Mouse (Mus musculus): ENCODE data around the gene Tfip11.

The Tfip11 gene

GRCm38 (mm10) chr5:112360077-112360476 is 33.9 kb downstream of the Tfip11 start:
- DNase-seq (ENCODE audit: low spot score) = no peak

DNA sequence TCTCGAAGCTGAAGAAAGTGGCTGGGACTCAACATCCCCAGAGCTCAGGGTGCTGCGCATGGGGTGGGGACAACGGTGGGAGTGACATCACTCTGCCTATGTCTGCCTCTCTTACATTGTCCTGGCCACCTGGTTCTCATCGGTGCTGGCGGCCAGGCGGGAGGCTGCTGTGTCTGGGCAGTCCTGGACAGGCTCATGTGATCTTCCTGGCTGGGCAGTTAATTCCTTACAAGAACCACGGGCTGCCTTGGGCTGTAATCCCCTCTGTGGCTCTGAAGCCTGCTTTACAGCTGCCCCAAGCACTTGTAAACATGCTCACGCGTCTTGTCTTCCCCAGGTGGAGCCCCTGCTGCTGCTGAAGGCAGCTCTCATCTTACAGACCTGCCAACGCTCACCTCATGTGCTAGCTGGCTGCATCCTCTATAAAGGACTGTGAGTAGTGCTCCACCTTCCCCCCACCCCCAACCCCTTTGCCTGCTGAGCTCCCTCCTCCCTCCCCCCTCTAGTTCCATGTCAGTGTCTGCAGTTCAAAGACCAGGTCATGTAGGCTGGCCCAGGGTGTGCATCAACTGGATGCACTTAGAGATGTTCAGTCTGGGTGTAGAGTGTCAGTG is 38.1 kb downstream of the Tfip11 start:
- DNase-seq (ENCODE audit: low spot score) = no peak

GRCm38 (mm10) chr5:112366879-112367278 is 40.7 kb downstream of the Tfip11 start:
- no peak for DNase-seq (ENCODE audit: low spot score)

DNA sequence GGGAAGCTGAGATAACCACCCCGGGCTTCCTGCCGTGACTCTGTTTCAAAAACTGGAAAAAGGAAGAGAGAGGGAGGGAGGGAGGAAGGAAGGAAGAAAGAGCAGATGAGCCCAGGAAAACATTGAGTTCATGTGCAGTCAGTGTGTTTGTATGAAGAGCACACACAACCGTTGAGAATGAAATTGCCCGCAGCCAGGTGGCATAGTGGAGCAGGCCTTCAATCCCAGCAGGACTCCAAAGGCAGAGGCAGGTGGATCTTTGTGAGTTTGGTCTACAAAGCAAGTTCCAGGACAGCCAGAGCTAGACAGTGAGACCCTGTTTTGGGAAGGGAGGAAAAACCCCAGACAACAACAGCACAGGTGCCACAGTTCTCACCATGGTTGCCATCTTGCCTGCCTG is 41.2 kb downstream of the Tfip11 start:
- no peak for DNase-seq (ENCODE audit: low spot score)

DNA sequence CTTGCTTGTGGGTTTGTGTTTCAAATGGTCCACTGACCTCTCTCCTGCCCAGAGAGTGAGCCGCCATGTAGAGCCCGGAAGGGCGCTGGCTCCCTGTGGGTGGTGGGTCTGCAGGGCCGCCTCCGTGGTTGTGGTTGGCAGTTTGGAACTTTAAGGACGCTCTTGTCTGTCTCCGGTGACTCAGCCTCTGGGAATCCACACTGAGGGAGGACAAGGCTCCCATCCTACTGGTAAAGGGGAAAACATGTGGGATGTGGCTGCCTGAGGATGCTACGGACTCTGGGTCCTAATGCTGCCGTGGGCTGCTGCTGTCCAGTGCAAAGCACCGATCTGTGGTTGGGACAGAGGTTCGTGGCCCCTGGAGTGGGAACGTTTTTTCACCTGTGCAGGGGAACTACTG is 41.8 kb downstream of the Tfip11 start:
- DNase-seq (ENCODE audit: low spot score) = no peak

DNA sequence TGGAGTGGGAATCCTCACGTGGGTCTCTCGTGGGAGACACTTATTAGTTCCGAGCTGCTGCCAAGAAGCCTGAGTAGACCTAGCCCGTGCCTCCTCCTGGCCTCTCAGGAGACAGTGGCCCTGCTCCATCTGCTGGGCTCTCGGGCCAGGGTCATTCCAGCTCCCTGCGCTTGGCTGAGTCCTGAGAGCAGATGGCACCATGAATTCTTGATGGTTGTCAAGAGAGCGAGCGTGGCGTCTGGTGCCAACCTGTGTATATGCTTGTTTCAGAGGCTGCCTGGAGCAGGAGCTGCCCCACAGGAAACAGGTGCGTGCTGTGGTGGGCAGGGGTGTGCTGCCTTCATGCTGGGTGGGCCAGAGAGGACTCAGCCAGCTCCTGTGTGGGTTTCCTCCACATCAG is 42.5 kb downstream of the Tfip11 start:
- no peak for DNase-seq (ENCODE audit: low spot score)

GRCm38 (mm10) chr5:112369326-112369725 is 43.2 kb downstream of the Tfip11 start:
- no peak for DNase-seq (ENCODE audit: low spot score)

DNA sequence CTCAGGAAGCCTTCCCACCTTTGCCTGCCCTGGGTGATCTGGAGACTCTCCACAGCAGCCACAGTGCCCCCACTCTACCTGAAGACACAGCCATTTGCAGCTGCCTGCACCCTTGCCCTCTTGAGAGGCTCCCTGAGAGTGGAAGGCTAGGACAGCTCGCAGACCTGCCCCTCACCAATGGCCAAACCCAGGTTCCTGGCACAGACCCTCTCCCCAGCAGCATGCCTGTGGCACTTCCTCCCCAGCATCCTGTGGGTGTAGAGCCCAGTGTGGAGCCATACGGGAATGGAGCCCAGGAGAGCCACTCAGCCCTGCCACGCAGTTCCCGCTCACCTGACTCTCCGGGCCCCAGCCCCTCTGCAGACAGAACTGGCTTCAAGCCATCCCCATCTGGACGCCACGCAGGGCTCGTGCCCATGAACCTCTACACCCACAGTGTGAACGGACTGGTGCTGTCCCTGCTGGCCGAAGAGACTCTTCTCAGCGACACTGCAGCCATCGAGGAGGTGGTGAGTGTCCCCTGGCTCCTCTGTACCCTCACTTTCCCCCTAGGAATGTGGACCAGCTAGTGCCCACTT is 44.2 kb downstream of the Tfip11 start:
- DNase-seq (ENCODE audit: low spot score) = no peak

- no peak for DNase-seq (ENCODE audit: low spot score)
Measured at GRCm38 (mm10) chr5:112371933-112372332, 45.8 kb downstream of the Tfip11 start.

GRCm38 (mm10) chr5:112376111-112376510 is 50.0 kb downstream of the Tfip11 start:
- no peak for DNase-seq (ENCODE audit: low spot score)

GRCm38 (mm10) chr5:112377380-112377779 is 51.2 kb downstream of the Tfip11 start:
- no peak for DNase-seq (ENCODE audit: low spot score)

GRCm38 (mm10) chr5:112378716-112379115 is 52.6 kb downstream of the Tfip11 start:
- no peak for DNase-seq (ENCODE audit: low spot score)

- DNase-seq (ENCODE audit: low spot score) = no peak
Measured at GRCm38 (mm10) chr5:112381154-112381553, 55.0 kb downstream of the Tfip11 start.

DNA sequence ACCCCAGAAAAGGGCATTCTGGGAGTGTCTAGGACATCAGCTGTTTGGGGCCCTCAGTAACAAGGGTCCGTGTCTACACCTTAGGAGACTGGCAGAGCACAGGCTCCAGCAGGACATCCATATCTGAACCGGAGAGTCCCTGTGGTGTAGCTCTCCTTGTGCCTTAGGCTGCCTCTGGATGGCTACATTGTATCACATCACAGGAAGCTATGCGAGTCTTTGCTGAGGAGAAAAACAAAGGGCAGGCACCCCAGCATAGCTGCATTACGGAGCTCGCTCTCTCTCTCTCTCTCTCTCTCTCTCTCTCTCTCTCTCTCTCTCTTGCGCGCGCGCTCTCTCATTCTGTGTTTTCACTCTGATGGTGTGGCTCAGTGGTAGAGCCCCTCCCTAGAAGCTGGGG is 55.9 kb downstream of the Tfip11 start:
- no peak for DNase-seq (ENCODE audit: low spot score)

- no peak for DNase-seq (ENCODE audit: low spot score)
Measured at GRCm38 (mm10) chr5:112382641-112383330, 56.6 kb downstream of the Tfip11 start.

GRCm38 (mm10) chr5:112384805-112385472 is 58.8 kb downstream of the Tfip11 start:
- no peak for DNase-seq (ENCODE audit: low spot score)

DNA sequence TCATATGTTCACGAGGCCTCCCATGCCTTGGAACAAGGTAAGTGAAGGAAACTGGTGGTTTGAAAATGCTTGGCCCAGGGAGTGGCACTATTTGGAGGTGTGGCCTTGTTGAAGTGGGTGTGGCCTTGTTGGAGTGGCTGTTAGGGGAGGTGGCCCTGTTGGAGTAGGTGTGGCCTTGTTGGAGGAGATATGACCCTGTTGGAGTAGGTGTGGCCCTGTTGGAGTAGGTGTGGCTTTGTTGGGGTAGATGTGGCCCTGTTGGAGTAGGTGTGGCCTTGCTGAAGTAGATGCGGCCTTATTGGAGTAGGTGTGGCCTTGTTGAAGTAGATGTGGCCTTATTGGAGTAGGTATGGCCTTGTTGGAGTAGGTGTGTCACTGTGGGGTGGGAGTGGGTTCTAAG is 59.8 kb downstream of the Tfip11 start:
- no peak for DNase-seq (ENCODE audit: low spot score)
